Mouse (Mus musculus): ENCODE measurements around the gene Olfr1420.

GRCm38 (mm10) chr19:11911603-11912002 lies 25.2 kb downstream of the Olfr1420 start:
- TF ChIP-seq CTCF (conservative IDR thresholded peaks at IDR 0.05; ENCODE audit: low read length) = no peak
- TF ChIP-seq NANOG (IDR thresholded peaks at IDR 0.05; ENCODE audit: borderline replicate concordance, low read length) = no peak
